Mouse (Mus musculus) midbrain, embryonic 11.5 days (tissue): Measurements from ENCODE around the gene Slfn14. TPM values are rescaled to one million over a fixed set of nuclear protein-coding genes. Genes with fewer than 3 reads are reported as not detected.

Source experiments
- ATAC-seq: fragments of 200-750 bp; cut with Nextera tagmentation; 2 replicates; pipeline ENCODE4 v1.8.0; 2017; ENCODE audit warnings: moderate TSS enrichment, moderate library complexity; ENCODE audit not compliant: low FRiP score
- DNase-seq: peaks from one replicate; pipeline ENCODE4 v3.0.0; 2015; ENCODE audit warnings: low spot score; ENCODE audit errors: missing footprints
- H3K27ac ChIP-seq: fragments of 300-500 bp; sonication (generic); 2 replicates; pipeline ENCODE4 v1.5.1; 2014; ENCODE audit warnings: low read depth, low read length
- H3K27me3 ChIP-seq: fragments of 300-500 bp; sonication (generic); 2 replicates; pipeline ENCODE4 v1.6.1; 2014; ENCODE audit warnings: mild to moderate bottlenecking, low read length, moderate library complexity, mixed read lengths; ENCODE audit not compliant: control insufficient read depth, insufficient read depth
- H3K36me3 ChIP-seq: fragments of 300-500 bp; sonication (generic); 2 replicates; pipeline ENCODE4 v1.6.1; 2014; ENCODE audit warnings: mild to moderate bottlenecking, low read length, moderate library complexity, mixed read lengths; ENCODE audit not compliant: control insufficient read depth, insufficient read depth
- H3K4me1 ChIP-seq: fragments of 300-500 bp; sonication (generic); 2 replicates; pipeline ENCODE4 v1.6.1; 2014; ENCODE audit warnings: low read length; ENCODE audit not compliant: control insufficient read depth, insufficient read depth
- H3K4me2 ChIP-seq: fragments of 300-500 bp; sonication (generic); 2 replicates; pipeline ENCODE4 v1.6.1; 2014; ENCODE audit warnings: mild to moderate bottlenecking, moderate library complexity
- H3K4me3 ChIP-seq: fragments of 300-500 bp; sonication (generic); 2 replicates; pipeline ENCODE4 v1.5.1; 2014; ENCODE audit warnings: low read depth, low read length
- H3K9ac ChIP-seq: fragments of 300-500 bp; sonication (generic); 2 replicates; pipeline ENCODE4 v1.6.1; 2014; ENCODE audit warnings: low read length
- H3K9me3 ChIP-seq: fragments of 300-500 bp; sonication (generic); 2 replicates; pipeline ENCODE4 v1.6.1; 2016; ENCODE audit warnings: low read length; ENCODE audit not compliant: control insufficient read depth
- WGBS: fragments of 180-500 bp; shearing (Covaris S2); extraction: QIAGEN DNeasy Blood & Tissue Kit; methylation state at CpG from one replicate; pipeline ENCODE4 v1.1.7; 2014; 5-methylcytosine and 5-hydroxymethylcytosine counted together
- polyA plus RNA-seq: library from polyadenylated mRNA; unstranded; fragments of >200 nt; fragmentation: Nextera tagmentation; extraction: Ambion mirVana; gene quantifications from 2 replicates; pipeline ENCODE4 v1.2.1, GENCODE M21; 2014

Slfn14 gene
- polyA plus RNA-seq, 1 experiment from 2014 or later: 0.79 TPM

GRCm38 (mm10) chr11:83292251-83292587 lies 5.7 kb upstream of the Slfn14 start:
- H3K4me3 ChIP-seq: peak overlapping the region; percentile 71
- H3K4me1 ChIP-seq: peaks cover 12% of the 10 kb centered on the region; the same call in 1 of the 2 replicates
- WGBS: 2% methylated on average over 5 of the region's 5 CpGs
- no peaks in the 10 kb centered on the region for H3K27me3 ChIP-seq
- no peak for ATAC-seq
- H3K27ac ChIP-seq: no peak overlapping the region
- H3K4me2 ChIP-seq: peak overlapping the region; percentile 92
- peak overlapping the region; percentile 88 for H3K9ac ChIP-seq
- DNase-seq: no peak
- no peaks in the 10 kb centered on the region for H3K36me3 ChIP-seq
- no peaks in the 10 kb centered on the region for H3K9me3 ChIP-seq

- peak; percentile 99 for ATAC-seq
Measured at GRCm38 (mm10) chr11:83291375-83292250, 5.1 kb upstream of the Slfn14 start.

GRCm38 (mm10) chr11:83289633-83290032 lies 3.1 kb upstream of the Slfn14 start:
- 95% methylated on average over 2 of the region's 2 CpGs for WGBS
- Histone ChIP-seq H3K27ac (no peak overlapping the region), H3K4me1 (peaks cover 12% of the 10 kb centered on the region; the same call in 1 of the 2 replicates), H3K9ac (no peak overlapping the region), H3K36me3 (no peaks in the 10 kb centered on the region), H3K4me2 (no peak overlapping the region), H3K27me3 (no peaks in the 10 kb centered on the region), H3K9me3 (no peaks in the 10 kb centered on the region), H3K4me3 (no peak overlapping the region)
- no peak for ATAC-seq
- DNase-seq: no peak

More at GRCm38 (mm10) chr11:83291375-83292250, 5.1 kb upstream of the Slfn14 start:
- under 1% methylated on average over 38 of the region's 38 CpGs for WGBS
- no peaks in the 10 kb centered on the region for H3K9me3 ChIP-seq
- peak overlapping the region; percentile 51; the same call in 1 of the 2 replicates for H3K27ac ChIP-seq
- DNase-seq: peak; percentile 97
- H3K9ac ChIP-seq: peak overlapping the region; percentile 88
- peak overlapping the region; percentile 92 for H3K4me2 ChIP-seq
- H3K36me3 ChIP-seq: no peaks in the 10 kb centered on the region
- peaks cover 12% of the 10 kb centered on the region; the same call in 1 of the 2 replicates for H3K4me1 ChIP-seq
- no peaks in the 10 kb centered on the region for H3K27me3 ChIP-seq
- H3K4me3 ChIP-seq: peak overlapping the region; percentile 71

GRCm38 (mm10) chr11:83289036-83289435 lies 2.5 kb upstream of the Slfn14 start:
- H3K36me3 ChIP-seq: no peaks in the 10 kb centered on the region
- no peak overlapping the region for H3K4me2 ChIP-seq
- peaks cover 12% of the 10 kb centered on the region; the same call in 1 of the 2 replicates for H3K4me1 ChIP-seq
- no peaks in the 10 kb centered on the region for H3K9me3 ChIP-seq
- no peak overlapping the region for H3K27ac ChIP-seq
- DNase-seq (no peak), ATAC-seq (no peak)
- H3K4me3 ChIP-seq: no peak overlapping the region
- H3K27me3 ChIP-seq: no peaks in the 10 kb centered on the region
- H3K9ac ChIP-seq: no peak overlapping the region
- 89% methylated on average over 5 of the region's 5 CpGs for WGBS

- Histone ChIP-seq H3K27me3 (no peaks in the 10 kb centered on the region), H3K4me3 (no peak overlapping the region), H3K27ac (no peak overlapping the region), H3K4me1 (no peaks in the 10 kb centered on the region), H3K9me3 (no peaks in the 10 kb centered on the region), H3K36me3 (no peaks in the 10 kb centered on the region), H3K9ac (no peak overlapping the region), H3K4me2 (no peak overlapping the region)
- ATAC-seq (no peak), DNase-seq (no peak)
- WGBS: 90% methylated on average over 4 of the region's 4 CpGs
Measured at GRCm38 (mm10) chr11:83285627-83286026, 899 bp downstream of the Slfn14 start.

GRCm38 (mm10) chr11:83282084-83282483 lies 4.4 kb downstream of the Slfn14 start:
- ATAC-seq: no peak
- Histone ChIP-seq H3K4me1 (no peaks in the 10 kb centered on the region), H3K27ac (no peak overlapping the region), H3K27me3 (no peaks in the 10 kb centered on the region), H3K4me3 (no peak overlapping the region), H3K36me3 (no peaks in the 10 kb centered on the region), H3K9ac (no peak overlapping the region), H3K4me2 (no peak overlapping the region), H3K9me3 (no peaks in the 10 kb centered on the region)
- DNase-seq: no peak
- 69% methylated on average over 2 of the region's 2 CpGs for WGBS

GRCm38 (mm10) chr11:83279691-83280090 lies 6.8 kb downstream of the Slfn14 start:
- no peaks in the 10 kb centered on the region for H3K9me3 ChIP-seq
- DNase-seq (no peak), ATAC-seq (no peak)
- H3K27me3 ChIP-seq: no peaks in the 10 kb centered on the region
- no peak overlapping the region for H3K4me2 ChIP-seq
- H3K4me1 ChIP-seq: no peaks in the 10 kb centered on the region
- H3K4me3 ChIP-seq: no peak overlapping the region
- H3K9ac ChIP-seq: no peak overlapping the region
- WGBS: 85% methylated on average over 6 of the region's 6 CpGs
- H3K36me3 ChIP-seq: no peaks in the 10 kb centered on the region
- H3K27ac ChIP-seq: no peak overlapping the region

- no peak for ATAC-seq
- no peak overlapping the region for H3K9ac ChIP-seq
Measured at GRCm38 (mm10) chr11:83279024-83279423, 7.5 kb downstream of the Slfn14 start.

GRCm38 (mm10) chr11:83276251-83276650 lies 10.3 kb downstream of the Slfn14 start:
- DNase-seq (no peak), ATAC-seq (no peak)
- Histone ChIP-seq H3K9me3 (no peaks in the 10 kb centered on the region), H3K4me2 (no peak overlapping the region), H3K9ac (no peak overlapping the region), H3K27ac (no peak overlapping the region), H3K36me3 (no peaks in the 10 kb centered on the region), H3K27me3 (no peaks in the 10 kb centered on the region), H3K4me3 (no peak overlapping the region), H3K4me1 (no peaks in the 10 kb centered on the region)
- 77% methylated on average over 7 of the region's 7 CpGs for WGBS

More at GRCm38 (mm10) chr11:83279024-83279423, 7.5 kb downstream of the Slfn14 start:
- 85% methylated on average over 4 of the region's 4 CpGs for WGBS
- Histone ChIP-seq H3K27me3 (no peaks in the 10 kb centered on the region), H3K27ac (no peak overlapping the region), H3K9me3 (no peaks in the 10 kb centered on the region), H3K4me1 (no peaks in the 10 kb centered on the region), H3K4me3 (no peak overlapping the region), H3K36me3 (no peaks in the 10 kb centered on the region), H3K4me2 (no peak overlapping the region)
- no peak for DNase-seq
